Mouse (Mus musculus) midbrain, embryonic 16.5 days (tissue): Measurements from ENCODE around the gene Crocc2. TPM values are rescaled to one million over a fixed set of nuclear protein-coding genes. Genes with fewer than 3 reads are reported as not detected.
"Not testable (repeated sequence)": the region's sequence is repeated elsewhere in the genome, so short reads cannot be mapped to it uniquely, and the experiment has no call there.

Experiments
- ATAC-seq: fragments of 200-750 bp; cut with Nextera tagmentation; 2 replicates; pipeline ENCODE4 v1.8.0; 2017; ENCODE audit warnings: moderate TSS enrichment
- H3K27ac ChIP-seq: fragments of 300-500 bp; sonication (generic); 2 replicates; pipeline ENCODE4 v1.5.1; 2014; ENCODE audit warnings: mild to moderate bottlenecking, low read length, mixed read lengths
- H3K27me3 ChIP-seq: fragments of 300-500 bp; sonication (generic); 2 replicates; pipeline ENCODE4 v1.6.1; 2014; ENCODE audit warnings: low read depth, low read length, mixed read lengths; ENCODE audit not compliant: control insufficient read depth, insufficient read depth
- H3K36me3 ChIP-seq: fragments of 300-500 bp; sonication (generic); 2 replicates; pipeline ENCODE4 v1.6.1; 2014; ENCODE audit warnings: mild to moderate bottlenecking, low read length, moderate library complexity, mixed read lengths; ENCODE audit not compliant: control insufficient read depth, insufficient read depth
- H3K4me1 ChIP-seq: fragments of 300-500 bp; sonication (generic); 2 replicates; pipeline ENCODE4 v1.6.1; 2014; ENCODE audit warnings: mild to moderate bottlenecking, low read length, mixed read lengths; ENCODE audit not compliant: control insufficient read depth, insufficient read depth
- H3K4me2 ChIP-seq: fragments of 300-500 bp; sonication (generic); 2 replicates; pipeline ENCODE4 v1.6.1; 2014; ENCODE audit warnings: mild to moderate bottlenecking, low read length, mixed read lengths
- H3K4me3 ChIP-seq: fragments of 300-500 bp; sonication (generic); 2 replicates; pipeline ENCODE4 v1.5.1; 2014; ENCODE audit warnings: low read depth, mild to moderate bottlenecking, low read length, moderate library complexity, mixed read lengths
- H3K9ac ChIP-seq: fragments of 300-500 bp; sonication (generic); 2 replicates; pipeline ENCODE4 v1.6.1; 2014; ENCODE audit warnings: low read depth, low read length, mixed read lengths
- H3K9me3 ChIP-seq: fragments of 300-500 bp; sonication (generic); replicated peaks from 2 replicates; pipeline ENCODE4 v1.6.1; 2014; ENCODE audit warnings: mild to moderate bottlenecking, low read length, mixed read lengths; ENCODE audit not compliant: control insufficient read depth, poor library complexity, severe bottlenecking
- WGBS: fragments of 180-500 bp; shearing (Covaris S2); extraction: QIAGEN DNeasy Blood & Tissue Kit; methylation state at CpG from one replicate; pipeline ENCODE4 v1.1.7; 2014; 5-methylcytosine and 5-hydroxymethylcytosine counted together
- polyA plus RNA-seq: library from polyadenylated mRNA; unstranded; fragments of >200 nt; fragmentation: Nextera tagmentation; extraction: Ambion mirVana; gene quantifications from 2 replicates; pipeline ENCODE4 v1.2.1, GENCODE M21; 2015

Gene Crocc2
- polyA plus RNA-seq, 1 experiment from 2014 or later = 0.74 TPM

DNA sequence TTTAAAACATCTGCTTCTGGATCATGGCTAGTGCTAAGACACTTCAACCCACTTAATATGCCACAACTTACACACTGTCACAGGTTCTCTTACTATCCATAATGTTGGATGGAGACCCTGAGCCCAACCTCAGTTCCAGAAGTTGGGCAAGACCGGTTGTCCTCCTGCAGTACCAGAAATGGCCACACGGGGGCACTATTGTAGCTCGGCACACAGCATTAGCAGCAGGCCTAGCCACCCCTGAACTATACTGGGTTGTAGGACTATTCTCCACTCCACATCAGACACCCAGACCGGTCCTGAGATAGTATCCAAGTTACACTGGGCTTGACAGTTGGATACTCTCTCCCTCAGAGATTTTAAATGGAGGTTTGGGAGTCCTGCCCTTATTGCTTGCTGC lies 5.9 kb downstream of the Crocc2 start:
- H3K4me1 ChIP-seq = peaks cover 15% of the 10 kb centered on the region
- peak; percentile 70 for ATAC-seq
- no peaks in the 10 kb centered on the region for H3K9me3 ChIP-seq
- no peak overlapping the region for H3K27ac ChIP-seq
- H3K4me2 ChIP-seq = no peak overlapping the region
- no peak overlapping the region for H3K9ac ChIP-seq
- H3K36me3 ChIP-seq = no peaks in the 10 kb centered on the region
- 1% methylated on average over 4 of the region's 4 CpGs for WGBS
- no peak overlapping the region for H3K4me3 ChIP-seq
- no peaks in the 10 kb centered on the region for H3K27me3 ChIP-seq

- no peak for ATAC-seq
- Histone ChIP-seq H3K4me2 (peak overlapping the region; percentile 99), H3K4me1 (peaks cover 15% of the 10 kb centered on the region), H3K27ac (no peak overlapping the region), H3K9ac (no peak overlapping the region), H3K27me3 (no peaks in the 10 kb centered on the region), H3K4me3 (no peak overlapping the region), H3K9me3 (no peaks in the 10 kb centered on the region), H3K36me3 (no peaks in the 10 kb centered on the region)
- WGBS = 9% methylated on average over 6 of the region's 6 CpGs
Measured at GRCm38 (mm10) chr1:93175849-93176248, 7.3 kb downstream of the Crocc2 start.

DNA sequence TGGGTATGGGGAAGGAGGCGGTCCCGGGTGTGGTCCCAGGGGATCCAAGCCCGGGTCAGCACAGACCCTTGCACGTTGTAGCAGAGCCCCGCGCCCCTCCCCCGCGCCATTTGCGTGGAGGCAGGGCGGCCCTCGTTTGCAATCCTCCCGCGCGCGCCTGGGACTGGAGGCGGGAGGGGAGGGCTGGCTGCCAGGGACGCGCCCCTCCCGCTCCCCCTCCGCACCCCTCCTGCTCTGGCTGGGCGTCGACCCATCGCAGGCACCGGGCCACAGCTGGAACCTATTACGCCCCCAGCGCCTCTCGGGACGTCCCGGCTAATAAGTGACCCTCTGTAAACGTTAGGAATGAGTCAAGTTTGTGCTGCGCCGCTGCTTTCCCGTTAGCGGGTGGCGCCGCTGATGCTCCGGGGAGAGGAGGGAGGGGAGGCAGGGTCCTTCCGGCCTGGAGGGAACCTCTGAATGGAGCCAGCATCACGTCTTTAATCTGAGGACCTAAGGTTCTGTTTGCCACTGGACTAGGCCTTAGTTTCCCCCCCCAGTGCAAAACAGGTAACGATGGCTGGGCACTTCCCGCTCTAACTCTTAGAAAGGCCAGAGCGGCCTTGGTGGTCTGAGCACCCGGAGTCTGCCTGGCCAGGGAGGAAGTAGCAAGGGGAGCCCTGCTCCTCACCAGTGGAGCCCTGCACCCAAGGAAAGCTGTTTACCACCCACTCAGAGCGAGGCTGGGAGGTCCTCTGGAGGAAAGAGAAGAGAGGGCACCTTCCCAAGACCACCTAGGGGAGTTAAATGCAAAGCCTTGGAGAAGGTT lies 8.2 kb downstream of the Crocc2 start:
- 3% methylated on average over 42 of the region's 44 CpGs for WGBS

DNA sequence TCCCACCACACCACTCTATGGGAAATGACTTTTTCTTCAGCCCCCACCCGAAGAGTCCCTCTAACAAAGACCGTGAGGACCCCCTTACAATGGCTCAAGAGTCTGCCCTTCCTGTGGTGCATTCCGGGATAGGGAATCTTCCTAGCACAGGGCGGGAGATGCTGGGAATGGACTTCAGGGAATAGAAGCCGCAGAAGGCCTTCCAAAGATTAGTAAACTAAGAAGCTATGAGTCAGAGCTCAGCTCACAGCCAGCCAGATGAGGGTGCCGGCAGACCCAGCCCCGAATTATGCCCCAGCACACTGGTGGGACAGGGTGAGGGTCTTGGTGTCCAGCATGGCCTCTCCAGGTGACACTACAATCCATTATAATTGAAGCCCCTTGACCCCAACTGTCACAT lies 13.8 kb downstream of the Crocc2 start:
- WGBS = 94% methylated on average over 7 of the region's 7 CpGs
- Histone ChIP-seq H3K27me3 (no peaks in the 10 kb centered on the region), H3K36me3 (no peaks in the 10 kb centered on the region), H3K4me3 (no peak overlapping the region), H3K4me2 (no peak overlapping the region), H3K4me1 (no peaks in the 10 kb centered on the region), H3K27ac (no peak overlapping the region), H3K9me3 (no peaks in the 10 kb centered on the region), H3K9ac (no peak overlapping the region)
- ATAC-seq = no peak

More for the DNA sequence above, 8.2 kb downstream of the Crocc2 start:
- no peaks in the 10 kb centered on the region for H3K36me3 ChIP-seq
- H3K9me3 ChIP-seq = no peaks in the 10 kb centered on the region
- H3K4me3 ChIP-seq = peak overlapping the region; percentile 49
- peak overlapping the region; percentile 72 for H3K9ac ChIP-seq
- ATAC-seq = peak; percentile 62
- H3K4me2 ChIP-seq = peak overlapping the region; percentile 99
- H3K27me3 ChIP-seq = no peaks in the 10 kb centered on the region
- peaks cover 15% of the 10 kb centered on the region for H3K4me1 ChIP-seq
- H3K27ac ChIP-seq = no peak overlapping the region

- no peaks in the 10 kb centered on the region for H3K36me3 ChIP-seq
- H3K9me3 ChIP-seq = no peaks in the 10 kb centered on the region
- no peak overlapping the region for H3K4me2 ChIP-seq
- no peak overlapping the region for H3K4me3 ChIP-seq
- whole genome bisulfite sequencing = 63% methylated on average over 14 of the region's 14 CpGs
- no peaks in the 10 kb centered on the region for H3K27me3 ChIP-seq
- ATAC-seq = peak; percentile 63
- no peaks in the 10 kb centered on the region for H3K4me1 ChIP-seq
- no peak overlapping the region for H3K9ac ChIP-seq
- no peak overlapping the region for H3K27ac ChIP-seq
Measured at GRCm38 (mm10) chr1:93184071-93184828, 15.7 kb downstream of the Crocc2 start.

DNA sequence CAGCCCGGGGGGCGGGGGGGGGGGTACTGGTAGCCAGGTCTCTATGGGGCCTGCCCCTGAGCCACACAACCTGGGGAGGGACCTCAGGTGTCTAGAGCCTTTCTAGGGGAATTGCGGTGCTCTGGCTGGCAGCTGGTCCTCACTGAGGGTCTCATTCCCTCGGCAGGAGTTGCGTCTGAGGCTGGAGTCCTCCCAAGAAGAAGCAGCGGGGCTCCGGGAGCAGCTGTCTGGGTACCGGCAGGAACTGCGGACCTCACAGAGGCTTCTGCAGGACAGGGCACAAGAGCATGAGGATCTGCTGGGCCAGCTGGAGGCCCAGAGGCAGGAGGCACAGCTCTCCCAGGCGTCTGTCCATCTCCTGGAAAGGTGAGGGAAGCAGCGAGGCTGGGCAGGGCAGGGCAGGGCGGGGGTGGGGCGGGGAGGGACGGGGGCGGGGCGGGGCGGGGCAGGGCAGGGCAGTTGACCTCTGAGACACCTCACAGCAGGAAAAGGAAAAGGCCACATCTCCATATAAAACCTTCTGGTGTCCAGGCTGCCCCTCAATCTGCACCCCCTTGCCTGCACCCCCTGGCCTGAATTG lies 22.3 kb downstream of the Crocc2 start:
- Histone ChIP-seq H3K27me3 (peaks cover 8% of the 10 kb centered on the region), H3K27ac (no peak overlapping the region), H3K36me3 (no peaks in the 10 kb centered on the region), H3K4me3 (no peak overlapping the region), H3K9ac (no peak overlapping the region), H3K9me3 (no peaks in the 10 kb centered on the region), H3K4me1 (no peaks in the 10 kb centered on the region), H3K4me2 (peak overlapping the region; percentile 7; the same call in 1 of the 2 replicates)
- no peak for ATAC-seq
- 7% methylated on average over 11 of the region's 17 CpGs for WGBS

DNA sequence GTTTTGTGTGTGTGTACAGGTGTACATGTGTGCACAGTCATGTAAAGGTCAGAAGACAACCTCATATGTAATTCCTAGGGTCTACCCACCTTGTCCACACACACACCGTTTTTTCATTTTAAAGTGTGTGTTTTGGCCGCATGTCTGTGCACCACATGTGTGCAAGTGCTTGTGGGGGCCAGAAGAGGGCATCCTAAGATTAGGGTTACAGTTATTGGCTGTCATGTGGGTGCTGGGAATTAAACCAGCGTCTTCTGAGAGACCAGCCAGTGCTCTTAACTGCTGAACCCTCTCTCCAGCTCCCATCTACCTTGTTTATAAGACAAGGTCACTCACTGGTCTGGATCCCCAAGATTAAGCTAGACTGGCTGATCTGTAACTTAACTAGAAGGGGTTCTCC lies 26.4 kb downstream of the Crocc2 start:
- no peak for ATAC-seq
- Histone ChIP-seq H3K36me3 (no peaks in the 10 kb centered on the region), H3K9ac (no peak overlapping the region), H3K4me1 (no peaks in the 10 kb centered on the region), H3K27me3 (peaks cover 5% of the 10 kb centered on the region; the same call in 1 of the 2 replicates), H3K27ac (no peak overlapping the region), H3K9me3 (no peaks in the 10 kb centered on the region), H3K4me3 (no peak overlapping the region), H3K4me2 (no peak overlapping the region)
- 89% methylated on average over 3 of the region's 3 CpGs for WGBS

- not testable (repeated sequence) for H3K9ac ChIP-seq, H3K36me3 ChIP-seq, H3K27ac ChIP-seq, H3K4me2 ChIP-seq, H3K4me3 ChIP-seq, H3K9me3 ChIP-seq, H3K4me1 ChIP-seq, ATAC-seq, H3K27me3 ChIP-seq
- WGBS = 86% methylated on average over 2 of the region's 2 CpGs
Measured at GRCm38 (mm10) chr1:93197454-93197853, 28.9 kb downstream of the Crocc2 start.

GRCm38 (mm10) chr1:93197916-93198315 lies 29.4 kb downstream of the Crocc2 start:
- Histone ChIP-seq H3K36me3 (no peaks in the 10 kb centered on the region), H3K4me1 (no peaks in the 10 kb centered on the region), H3K9me3 (no peaks in the 10 kb centered on the region), H3K4me2 (no peak overlapping the region), H3K27me3 (no peaks in the 10 kb centered on the region), H3K9ac (no peak overlapping the region), H3K4me3 (no peak overlapping the region), H3K27ac (no peak overlapping the region)
- 70% methylated on average over 3 of the region's 3 CpGs for WGBS
- ATAC-seq = no peak
